Mouse (Mus musculus) liver, embryonic 16.5 days (tissue): ENCODE measurements at regions not wholly inside any gene's neighbourhood (a gene's known extent, or its start where the extent isn't known, plus 50 kb on each side); places are given as distances from the start of the nearest gene placed in this dataset.

Source experiments
- ATAC-seq: fragments of 200-750 bp; cut with Nextera tagmentation; 2 replicates; pipeline ENCODE4 v1.8.0; 2017; ENCODE audit warnings: low read depth, mild to moderate bottlenecking, moderate number of reproducible peaks, moderate library complexity
- H3K27ac ChIP-seq: fragments of 300-500 bp; sonication (generic); 2 replicates; pipeline ENCODE4 v1.5.1; 2014; ENCODE audit warnings: mild to moderate bottlenecking, low read length
- H3K27me3 ChIP-seq: fragments of 300-500 bp; sonication (generic); 2 replicates; pipeline ENCODE4 v1.6.1; 2014; ENCODE audit warnings: low read depth, low read length, mixed read lengths; ENCODE audit not compliant: control insufficient read depth, insufficient read depth
- H3K36me3 ChIP-seq: fragments of 300-500 bp; sonication (generic); 2 replicates; pipeline ENCODE4 v1.6.1; 2014; ENCODE audit warnings: mild to moderate bottlenecking; ENCODE audit not compliant: control insufficient read depth, insufficient read depth
- H3K4me1 ChIP-seq: fragments of 300-500 bp; sonication (generic); 2 replicates; pipeline ENCODE4 v1.6.1; 2014; ENCODE audit warnings: low read depth, low read length, mixed read lengths; ENCODE audit not compliant: control insufficient read depth
- H3K4me2 ChIP-seq: fragments of 300-500 bp; sonication (generic); 2 replicates; pipeline ENCODE4 v1.6.1; 2014; ENCODE audit warnings: low read depth, low read length, mixed read lengths
- H3K4me3 ChIP-seq: fragments of 300-500 bp; sonication (generic); 2 replicates; pipeline ENCODE4 v1.5.1; 2014; ENCODE audit warnings: low read depth, mild to moderate bottlenecking, low read length
- H3K9ac ChIP-seq: fragments of 300-500 bp; sonication (generic); 2 replicates; pipeline ENCODE4 v1.6.1; 2014; ENCODE audit warnings: low read depth, low read length
- H3K9me3 ChIP-seq: fragments of 300-500 bp; sonication (generic); replicated peaks from 2 replicates; pipeline ENCODE4 v1.6.1; 2016; ENCODE audit warnings: low read length; ENCODE audit not compliant: control insufficient read depth
- WGBS: fragments of 180-500 bp; shearing (Covaris S2); extraction: QIAGEN DNeasy Blood & Tissue Kit; methylation state at CpG from one replicate; pipeline ENCODE4 v1.1.7; 2014; ENCODE audit not compliant: insufficient replicate concordance; 5-methylcytosine and 5-hydroxymethylcytosine counted together

DNA sequence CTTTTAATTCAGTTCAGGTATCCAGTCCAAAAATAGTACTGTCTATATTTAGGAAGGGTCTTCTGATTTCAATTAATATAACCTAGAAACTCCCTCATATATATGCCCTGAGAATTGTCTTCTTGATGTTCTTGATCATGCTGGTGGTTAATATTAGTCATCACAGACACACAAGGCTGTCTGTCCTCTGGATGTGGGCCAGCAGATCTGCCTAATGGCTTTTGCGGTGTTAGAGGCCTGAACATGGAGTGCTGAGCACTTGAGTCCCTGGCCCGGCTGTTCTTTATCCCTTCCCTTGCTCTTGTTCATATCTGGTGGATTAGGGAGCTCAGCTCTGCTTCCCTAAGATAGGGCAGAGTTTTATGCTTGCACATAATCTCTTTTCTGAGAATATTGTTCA lies 315.5 kb upstream of the Cxcr4 start:
- H3K4me3 ChIP-seq: no peak overlapping the region
- no peaks in the 10 kb centered on the region for H3K4me1 ChIP-seq
- H3K4me2 ChIP-seq: no peak overlapping the region
- H3K27me3 ChIP-seq: no peaks in the 10 kb centered on the region
- no peaks in the 10 kb centered on the region for H3K36me3 ChIP-seq
- H3K27ac ChIP-seq: no peak overlapping the region
- no peak for ATAC-seq
- H3K9ac ChIP-seq: no peak overlapping the region
- no peaks in the 10 kb centered on the region for H3K9me3 ChIP-seq
- WGBS: 52% methylated on average over 2 of the region's 2 CpGs

DNA sequence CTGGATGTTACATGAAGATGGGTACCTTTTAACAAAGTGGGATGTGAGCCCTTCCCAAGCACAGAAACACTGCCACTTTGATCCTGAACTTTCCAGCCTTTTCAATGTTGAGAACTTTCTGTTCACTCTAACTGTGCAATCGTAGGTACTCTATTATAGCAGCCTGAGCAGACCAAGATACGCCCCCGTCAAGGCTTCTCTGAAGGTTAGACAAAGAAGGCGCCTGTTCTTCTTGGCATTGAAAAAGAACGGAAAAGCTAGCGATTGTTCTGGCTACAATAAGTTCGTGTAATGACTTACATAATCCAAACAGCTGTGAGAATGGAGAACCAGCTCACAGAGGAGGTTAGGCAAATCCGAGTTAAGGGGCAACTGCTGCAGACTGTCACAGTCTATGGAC lies 305.9 kb upstream of the Cxcr4 start:
- no peak overlapping the region for H3K4me3 ChIP-seq
- H3K9me3 ChIP-seq: no peaks in the 10 kb centered on the region
- H3K27ac ChIP-seq: no peak overlapping the region
- ATAC-seq: no peak
- no peaks in the 10 kb centered on the region for H3K36me3 ChIP-seq
- no peak overlapping the region for H3K9ac ChIP-seq
- WGBS: 63% methylated on average over 8 of the region's 8 CpGs
- no peak overlapping the region for H3K4me2 ChIP-seq
- H3K27me3 ChIP-seq: no peaks in the 10 kb centered on the region
- no peaks in the 10 kb centered on the region for H3K4me1 ChIP-seq

DNA sequence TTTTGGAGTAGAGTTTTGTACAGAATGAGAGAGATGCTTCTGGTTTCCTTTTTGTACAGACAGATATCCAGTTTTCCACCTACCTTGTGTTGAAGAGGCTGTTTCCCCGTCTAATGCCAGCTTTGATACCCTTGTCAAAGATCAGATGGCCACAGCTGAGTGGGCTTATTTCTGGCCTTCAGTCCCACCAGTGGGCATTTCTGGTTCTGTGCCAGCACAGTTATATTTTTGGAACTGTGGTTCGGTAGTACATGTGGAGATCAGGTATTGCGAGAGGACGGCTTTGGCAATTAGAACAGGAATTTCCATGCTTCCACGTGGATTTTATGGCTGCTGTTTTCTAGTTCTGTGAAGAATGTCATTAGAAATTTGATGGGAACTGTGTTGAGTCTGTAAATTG lies 302.5 kb upstream of the Cxcr4 start:
- Histone ChIP-seq H3K36me3 (no peaks in the 10 kb centered on the region), H3K4me2 (no peak overlapping the region), H3K9ac (no peak overlapping the region), H3K9me3 (no peaks in the 10 kb centered on the region), H3K27ac (no peak overlapping the region), H3K4me3 (no peak overlapping the region), H3K4me1 (no peaks in the 10 kb centered on the region), H3K27me3 (no peaks in the 10 kb centered on the region)
- WGBS: 74% methylated on average over 5 of the region's 5 CpGs
- ATAC-seq: no peak

DNA sequence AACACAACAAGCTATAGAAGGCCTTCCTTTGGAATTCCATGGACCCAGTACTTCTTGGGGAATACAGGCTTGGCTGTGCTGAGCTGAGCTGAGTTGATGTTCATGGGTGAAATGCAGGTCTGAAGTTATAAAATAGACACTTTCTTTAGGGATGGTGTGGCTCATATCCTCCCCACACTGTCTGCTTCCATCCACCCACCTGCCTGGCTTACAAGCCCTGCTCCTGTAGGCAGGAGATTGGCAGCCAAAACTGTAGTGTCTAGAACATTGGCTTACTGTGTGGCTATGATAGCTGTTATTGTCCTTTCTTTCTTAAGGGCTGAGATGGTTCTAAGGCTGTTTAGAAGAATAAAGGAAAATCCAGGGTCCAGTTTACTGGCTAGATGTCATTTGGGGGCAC lies 286.2 kb upstream of the Cxcr4 start:
- no peaks in the 10 kb centered on the region for H3K27me3 ChIP-seq
- H3K4me3 ChIP-seq: no peak overlapping the region
- no peak overlapping the region for H3K27ac ChIP-seq
- no peak for ATAC-seq
- no peak overlapping the region for H3K4me2 ChIP-seq
- H3K9me3 ChIP-seq: no peaks in the 10 kb centered on the region
- H3K36me3 ChIP-seq: no peaks in the 10 kb centered on the region
- H3K4me1 ChIP-seq: no peaks in the 10 kb centered on the region
- H3K9ac ChIP-seq: no peak overlapping the region

DNA sequence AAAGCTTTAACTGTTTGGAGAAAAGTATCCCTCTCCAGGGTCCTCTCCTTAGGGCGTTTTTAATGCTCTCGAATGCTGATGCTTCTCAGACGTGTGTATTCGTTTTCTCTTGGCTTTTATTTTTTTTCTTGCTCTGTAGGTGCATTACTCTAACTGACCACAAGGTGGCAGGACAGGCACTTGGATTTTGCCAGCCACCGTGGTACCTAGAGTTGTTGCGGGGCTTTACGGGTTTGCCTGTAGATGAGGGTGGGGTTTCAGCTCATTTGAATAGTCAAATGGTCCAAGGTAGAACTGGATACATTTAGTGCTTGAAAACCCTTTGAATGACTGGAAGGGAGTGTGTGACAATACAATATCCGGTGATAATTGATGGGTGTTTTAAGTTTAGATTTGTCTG lies 283.2 kb upstream of the Cxcr4 start:
- no peak overlapping the region for H3K4me3 ChIP-seq
- H3K4me1 ChIP-seq: no peaks in the 10 kb centered on the region
- no peaks in the 10 kb centered on the region for H3K27me3 ChIP-seq
- ATAC-seq: no peak
- H3K9ac ChIP-seq: no peak overlapping the region
- 12% methylated on average over 8 of the region's 8 CpGs for WGBS
- H3K27ac ChIP-seq: no peak overlapping the region
- H3K36me3 ChIP-seq: no peaks in the 10 kb centered on the region
- no peaks in the 10 kb centered on the region for H3K9me3 ChIP-seq
- H3K4me2 ChIP-seq: no peak overlapping the region

DNA sequence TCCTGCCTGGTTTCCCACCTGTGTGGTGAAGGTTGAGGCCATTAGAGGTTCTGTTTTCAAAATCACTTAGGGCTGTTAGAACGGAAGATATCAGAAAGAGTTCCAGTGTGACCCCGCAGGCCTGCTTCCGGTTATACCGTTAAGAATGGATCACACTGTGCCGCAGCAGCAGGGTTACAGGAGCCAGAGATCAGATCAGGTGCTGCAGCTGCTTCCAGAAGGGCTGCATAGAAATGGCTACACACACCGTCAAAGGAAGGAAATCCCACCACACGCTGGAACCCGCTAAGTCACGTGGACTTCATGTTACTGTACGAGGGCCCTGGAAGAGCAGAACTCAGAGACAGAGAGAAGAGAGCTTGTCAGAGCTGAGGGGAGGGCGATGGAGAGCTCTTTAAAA lies 282.1 kb upstream of the Cxcr4 start:
- 65% methylated on average over 11 of the region's 11 CpGs for WGBS
- Histone ChIP-seq H3K27me3 (no peaks in the 10 kb centered on the region), H3K4me3 (no peak overlapping the region), H3K4me1 (no peaks in the 10 kb centered on the region), H3K4me2 (no peak overlapping the region), H3K36me3 (no peaks in the 10 kb centered on the region), H3K9ac (no peak overlapping the region), H3K9me3 (no peaks in the 10 kb centered on the region), H3K27ac (no peak overlapping the region)
- ATAC-seq: no peak

DNA sequence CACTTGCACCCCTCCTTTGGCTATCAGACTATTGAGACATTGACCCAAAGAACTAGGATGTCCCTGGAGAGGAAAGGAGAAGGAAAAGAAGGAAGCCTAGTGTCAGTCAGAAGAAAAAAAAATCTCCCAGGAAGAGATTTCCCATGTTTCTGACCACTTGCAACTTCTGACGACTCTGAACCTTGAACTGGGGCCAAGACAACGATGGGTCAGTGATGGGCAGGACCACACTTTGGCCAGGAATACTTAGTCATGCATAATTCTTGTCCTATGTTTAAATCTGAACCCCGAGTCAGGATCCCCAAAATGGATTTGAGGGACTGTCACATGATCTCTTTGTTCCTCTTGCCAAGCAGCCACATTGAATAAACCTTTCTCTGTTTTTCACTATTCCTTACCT lies 276.7 kb upstream of the Cxcr4 start:
- no peak overlapping the region for H3K4me2 ChIP-seq
- no peak overlapping the region for H3K9ac ChIP-seq
- no peaks in the 10 kb centered on the region for H3K4me1 ChIP-seq
- WGBS: 37% methylated on average over 3 of the region's 3 CpGs
- H3K9me3 ChIP-seq: no peaks in the 10 kb centered on the region
- H3K27ac ChIP-seq: no peak overlapping the region
- H3K4me3 ChIP-seq: no peak overlapping the region
- no peak for ATAC-seq
- no peaks in the 10 kb centered on the region for H3K27me3 ChIP-seq
- H3K36me3 ChIP-seq: no peaks in the 10 kb centered on the region

DNA sequence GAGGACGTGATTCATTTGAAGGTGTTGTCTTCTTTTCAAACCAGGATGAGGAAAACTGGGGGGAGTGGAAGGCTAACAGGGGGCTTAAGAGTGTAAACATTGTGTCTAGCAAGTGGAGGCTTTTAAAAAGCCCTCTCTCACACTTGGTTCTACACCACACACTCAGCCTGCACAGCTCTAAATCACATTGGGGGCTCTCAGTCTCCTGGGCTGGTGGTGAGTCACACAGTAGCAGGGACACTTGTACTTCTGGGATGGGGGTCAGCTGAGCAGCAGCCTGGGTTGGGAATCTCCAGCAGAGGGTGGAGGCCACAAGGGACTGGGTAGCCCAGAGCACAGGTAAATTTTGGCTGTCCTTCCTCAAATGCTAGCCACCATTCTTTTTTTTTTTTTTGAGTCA lies 268.4 kb upstream of the Cxcr4 start:
- H3K9ac ChIP-seq: no peak overlapping the region
- 52% methylated on average over 1 of the region's 1 CpGs for WGBS

DNA sequence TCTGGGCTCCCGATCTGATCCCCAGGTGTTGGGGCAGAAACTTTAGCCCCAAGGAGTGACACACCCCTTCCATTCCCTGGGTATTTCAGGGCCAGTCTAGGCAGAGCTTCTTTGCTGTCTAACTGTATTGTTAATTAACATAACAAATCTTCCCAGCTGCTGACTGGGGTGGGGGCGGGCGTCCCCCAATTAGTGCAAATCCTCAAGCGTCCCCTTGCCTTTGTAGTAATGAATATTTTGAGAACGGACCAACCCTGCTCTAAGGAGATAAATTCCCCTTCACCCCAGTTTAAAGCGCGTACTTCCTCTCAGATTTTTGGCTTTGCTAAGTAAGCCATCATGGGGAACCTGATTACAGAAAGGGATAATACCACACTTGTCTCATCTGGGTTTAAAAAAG lies 268.0 kb upstream of the Cxcr4 start:
- H3K4me3 ChIP-seq: no peak overlapping the region

More for the DNA sequence above, 268.4 kb upstream of the Cxcr4 start:
- no peaks in the 10 kb centered on the region for H3K9me3 ChIP-seq
- no peaks in the 10 kb centered on the region for H3K27me3 ChIP-seq
- H3K4me1 ChIP-seq: no peaks in the 10 kb centered on the region
- no peak overlapping the region for H3K4me3 ChIP-seq
- no peak overlapping the region for H3K27ac ChIP-seq
- no peak for ATAC-seq
- H3K36me3 ChIP-seq: no peaks in the 10 kb centered on the region
- no peak overlapping the region for H3K4me2 ChIP-seq

DNA sequence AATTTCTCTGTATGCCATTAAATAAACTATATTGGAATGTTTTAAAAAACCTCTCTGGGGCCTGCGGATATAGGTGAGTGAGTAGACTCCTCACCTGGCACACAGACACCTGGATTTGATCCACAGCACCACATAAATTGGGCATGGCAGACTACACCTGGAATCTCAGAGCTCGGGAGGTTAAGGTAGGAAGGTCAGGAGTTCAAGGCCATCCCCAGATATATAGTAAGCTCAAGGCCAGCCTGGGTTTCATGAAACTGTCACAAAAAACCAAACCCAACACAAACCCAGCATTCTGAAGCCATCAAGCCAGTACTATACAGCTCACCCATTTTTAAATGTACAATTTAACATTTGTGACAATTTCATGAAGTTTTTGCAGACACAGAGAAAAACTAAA lies 266.6 kb upstream of the Cxcr4 start:
- Histone ChIP-seq H3K9ac (no peak overlapping the region), H3K27me3 (no peaks in the 10 kb centered on the region), H3K4me1 (no peaks in the 10 kb centered on the region), H3K36me3 (no peaks in the 10 kb centered on the region), H3K4me2 (no peak overlapping the region), H3K27ac (no peak overlapping the region), H3K9me3 (no peaks in the 10 kb centered on the region), H3K4me3 (no peak overlapping the region)
- 55% methylated on average over 2 of the region's 2 CpGs for WGBS
- no peak for ATAC-seq

More for the DNA sequence above, 268.0 kb upstream of the Cxcr4 start:
- Histone ChIP-seq H3K9ac (no peak overlapping the region), H3K27me3 (no peaks in the 10 kb centered on the region), H3K9me3 (no peaks in the 10 kb centered on the region), H3K4me1 (no peaks in the 10 kb centered on the region), H3K4me2 (no peak overlapping the region), H3K27ac (no peak overlapping the region), H3K36me3 (no peaks in the 10 kb centered on the region)
- WGBS: 32% methylated on average over 7 of the region's 7 CpGs
- ATAC-seq: no peak
